Mouse (Mus musculus) forebrain, embryonic 12.5 days (tissue): ENCODE data around the gene Rxrg. TPM values are rescaled to one million over a fixed set of nuclear protein-coding genes. Genes with fewer than 3 reads are reported as not detected.

Experiments
- ATAC-seq: fragments of 200-750 bp; cut with Nextera tagmentation; 2 replicates; pipeline ENCODE4 v1.8.0; 2017; ENCODE audit warnings: moderate TSS enrichment; ENCODE audit not compliant: low FRiP score
- H3K27ac ChIP-seq: fragments of 300-500 bp; sonication (generic); 2 replicates; pipeline ENCODE4 v1.5.1; 2016; ENCODE audit warnings: mild to moderate bottlenecking
- H3K27me3 ChIP-seq: fragments of 300-500 bp; sonication (generic); 2 replicates; pipeline ENCODE4 v1.6.1; 2016; ENCODE audit warnings: mild to moderate bottlenecking
- H3K36me3 ChIP-seq: fragments of 300-500 bp; sonication (generic); replicated peaks from 2 replicates; pipeline ENCODE4 v1.6.1; 2016; ENCODE audit warnings: mild to moderate bottlenecking
- H3K4me1 ChIP-seq: fragments of 300-500 bp; sonication (generic); 2 replicates; pipeline ENCODE4 v1.6.1; 2016
- H3K4me2 ChIP-seq: fragments of 300-500 bp; sonication (generic); 2 replicates; pipeline ENCODE4 v1.6.1; 2016; ENCODE audit warnings: mild to moderate bottlenecking, moderate library complexity
- H3K4me3 ChIP-seq: fragments of 300-500 bp; sonication (generic); replicated peaks from 2 replicates; pipeline ENCODE4 v1.5.1; 2016; ENCODE audit warnings: mild to moderate bottlenecking
- H3K9ac ChIP-seq: fragments of 300-500 bp; sonication (generic); 2 replicates; pipeline ENCODE4 v1.6.1; 2016; ENCODE audit warnings: mild to moderate bottlenecking
- H3K9me3 ChIP-seq: fragments of 300-500 bp; sonication (generic); 2 replicates; pipeline ENCODE4 v1.6.1; 2016
- WGBS: fragments of 180-500 bp; shearing (Covaris S2); methylation state at CpG from one replicate; pipeline ENCODE4 v1.1.7; 2016; 5-methylcytosine and 5-hydroxymethylcytosine counted together
- polyA plus RNA-seq: library from polyadenylated mRNA; unstranded; fragments of >200 nt; fragmentation: Nextera tagmentation; extraction: Ambion mirVana; gene quantifications from 2 replicates; pipeline ENCODE4 v1.2.1, GENCODE M21; 2016

The Rxrg gene
- polyA plus RNA-seq, 1 experiment from 2014 or later, result 3.8 TPM

DNA sequence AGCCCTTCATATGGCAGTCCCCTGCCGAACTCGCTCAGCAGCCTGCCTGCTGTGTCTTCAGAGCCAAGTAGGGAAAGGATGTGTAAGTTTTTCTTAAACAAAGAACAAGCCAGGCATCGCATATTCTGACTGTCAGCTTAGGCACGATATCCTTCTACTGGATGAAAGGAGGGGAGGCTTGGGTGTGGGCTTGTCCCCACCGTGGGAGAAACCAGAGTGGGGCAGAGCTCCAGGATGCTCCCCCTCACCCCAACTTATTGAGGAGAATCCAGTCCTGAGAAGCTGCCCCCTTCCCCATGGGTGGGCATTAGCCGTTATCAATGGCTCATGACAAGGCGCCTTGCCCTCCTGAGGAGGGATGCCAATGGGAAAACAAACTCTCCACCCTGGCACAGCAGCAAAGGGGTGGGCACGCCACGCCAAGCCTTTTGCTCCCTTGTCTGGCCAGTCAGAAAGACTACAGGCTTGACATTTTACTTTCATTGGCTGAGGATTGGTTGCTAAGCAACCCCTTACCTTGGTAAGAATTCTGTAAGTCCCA lies 10.1 kb downstream of the Rxrg start:
- no peaks in the 10 kb centered on the region for H3K36me3 ChIP-seq
- H3K27me3 ChIP-seq, result peaks cover 9% of the 10 kb centered on the region
- ATAC-seq, result peak; percentile 57
- no peak overlapping the region for H3K9ac ChIP-seq
- H3K27ac ChIP-seq, result no peak overlapping the region
- no peak overlapping the region for H3K4me3 ChIP-seq
- H3K4me1 ChIP-seq, result peaks cover 12% of the 10 kb centered on the region
- 22% methylated on average over 9 of the region's 9 CpGs for WGBS
- peak overlapping the region; percentile 30; the same call in 1 of the 2 replicates for H3K4me2 ChIP-seq
- no peaks in the 10 kb centered on the region for H3K9me3 ChIP-seq

DNA sequence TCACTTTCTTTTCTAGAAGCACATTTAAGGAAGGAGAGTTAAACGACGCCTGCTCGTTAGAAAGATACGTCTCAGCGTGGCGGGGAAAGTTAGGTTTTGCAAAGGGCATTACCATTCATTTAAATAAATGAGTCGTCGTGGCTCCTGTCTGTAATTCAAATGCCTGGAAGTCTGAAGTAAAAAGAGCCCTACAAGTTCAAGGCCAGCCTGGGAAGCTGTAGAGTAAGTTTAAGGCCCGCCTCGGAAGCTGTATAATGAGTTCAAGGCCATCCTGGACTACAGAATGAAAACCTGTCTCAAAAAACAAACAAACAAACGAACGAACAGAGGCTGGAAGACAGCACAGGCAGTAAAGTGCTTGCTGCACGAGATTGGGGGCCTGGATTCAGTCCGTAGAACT lies 18.9 kb downstream of the Rxrg start:
- no peaks in the 10 kb centered on the region for H3K9me3 ChIP-seq
- H3K4me3 ChIP-seq, result no peak overlapping the region
- no peak overlapping the region for H3K27ac ChIP-seq
- H3K9ac ChIP-seq, result no peak overlapping the region
- H3K27me3 ChIP-seq, result 0 out of 2 replicates have a peak, but pooled peaks cover 2% of the 10 kb centered on the region
- 70% methylated on average over 14 of the region's 14 CpGs for WGBS
- ATAC-seq, result no peak
- no peaks in the 10 kb centered on the region for H3K36me3 ChIP-seq
- H3K4me1 ChIP-seq, result no peaks in the 10 kb centered on the region
- H3K4me2 ChIP-seq, result no peak overlapping the region

DNA sequence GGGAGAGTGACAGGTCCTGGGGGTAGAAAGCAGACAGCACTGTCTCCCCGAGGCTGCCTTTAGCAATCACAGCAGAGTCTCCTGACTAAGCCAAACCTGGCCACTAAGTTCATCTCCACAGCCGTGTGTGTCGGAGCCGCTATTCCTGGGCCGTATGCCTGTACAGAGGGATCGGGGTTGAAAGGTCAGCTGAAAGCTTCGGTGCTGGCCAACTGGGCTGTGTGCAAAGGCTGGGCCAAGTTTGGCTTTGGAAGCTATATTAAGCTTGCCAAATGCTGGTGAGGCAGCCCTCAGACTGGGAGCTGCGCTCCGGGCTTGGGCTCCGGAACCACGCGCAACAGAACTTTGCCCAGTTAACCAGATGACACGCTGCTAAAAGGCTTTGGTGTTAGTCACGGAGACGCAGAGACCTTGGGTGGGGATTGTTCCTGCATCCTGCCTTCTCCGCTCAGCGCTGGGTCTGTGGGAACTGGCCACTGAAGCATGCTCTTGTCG lies 19.9 kb downstream of the Rxrg start:
- Histone ChIP-seq H3K4me3 (no peak overlapping the region), H3K27me3 (no peaks in the 10 kb centered on the region), H3K9ac (no peak overlapping the region), H3K4me1 (no peaks in the 10 kb centered on the region), H3K36me3 (no peaks in the 10 kb centered on the region), H3K4me2 (no peak overlapping the region), H3K9me3 (no peaks in the 10 kb centered on the region), H3K27ac (no peak overlapping the region)
- ATAC-seq, result no peak
- WGBS, result 87% methylated on average over 18 of the region's 18 CpGs

DNA sequence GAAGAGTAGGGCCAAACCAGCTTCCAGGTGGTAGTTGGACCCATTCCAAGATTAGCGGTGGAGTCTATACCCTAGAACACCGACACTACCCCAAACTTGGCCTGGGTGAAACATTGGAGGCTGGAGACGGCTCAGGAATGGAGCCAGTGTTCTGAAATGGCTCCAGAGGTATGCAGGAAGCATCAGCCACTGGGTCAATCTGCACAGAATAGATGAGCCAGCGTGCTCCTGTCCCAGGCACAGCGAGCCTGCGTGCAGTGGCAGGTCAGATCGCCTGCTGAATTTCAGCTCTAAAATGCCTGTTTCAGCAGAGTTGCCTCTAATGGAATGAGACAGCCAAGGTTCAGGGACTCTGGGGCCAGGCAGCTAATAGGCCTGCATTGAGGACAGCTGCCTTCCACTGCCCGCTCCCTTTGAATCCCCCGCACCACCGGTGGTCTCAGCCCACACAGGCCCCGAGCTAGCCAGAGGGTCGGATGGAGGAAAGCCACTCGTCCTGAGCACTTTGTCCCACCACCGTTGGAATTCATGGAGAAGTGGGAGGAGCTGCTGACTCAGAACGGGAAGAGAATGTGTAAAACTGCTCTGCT lies 22.1 kb downstream of the Rxrg start:
- H3K4me1 ChIP-seq, result no peaks in the 10 kb centered on the region
- ATAC-seq, result no peak

DNA sequence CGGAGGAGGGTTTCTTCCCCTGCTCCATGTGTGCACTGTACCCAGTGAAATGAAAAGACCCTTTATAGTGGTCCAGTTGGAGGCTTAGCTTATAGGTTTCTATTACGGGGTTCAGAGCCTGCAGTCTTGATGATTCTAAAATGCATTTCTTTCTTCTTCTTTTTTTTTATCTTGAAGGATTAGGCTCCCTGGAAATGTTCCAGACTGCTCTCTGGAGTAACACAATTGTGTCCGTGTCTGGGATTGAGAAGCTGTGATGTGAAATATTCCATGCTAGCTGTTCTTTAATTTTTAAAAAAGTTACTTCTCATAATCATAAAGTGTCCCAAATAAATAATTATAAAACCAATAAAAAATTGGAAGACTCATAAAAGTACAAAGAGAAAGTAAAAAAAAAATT lies 26.9 kb downstream of the Rxrg start:
- H3K4me2 ChIP-seq, result no peak overlapping the region

More for the DNA sequence above, 22.1 kb downstream of the Rxrg start:
- H3K9ac ChIP-seq, result no peak overlapping the region
- no peaks in the 10 kb centered on the region for H3K27me3 ChIP-seq
- no peaks in the 10 kb centered on the region for H3K36me3 ChIP-seq
- no peak overlapping the region for H3K4me2 ChIP-seq
- H3K4me3 ChIP-seq, result no peak overlapping the region
- H3K9me3 ChIP-seq, result no peaks in the 10 kb centered on the region
- no peak overlapping the region for H3K27ac ChIP-seq
- WGBS, result 67% methylated on average over 15 of the region's 15 CpGs

DNA sequence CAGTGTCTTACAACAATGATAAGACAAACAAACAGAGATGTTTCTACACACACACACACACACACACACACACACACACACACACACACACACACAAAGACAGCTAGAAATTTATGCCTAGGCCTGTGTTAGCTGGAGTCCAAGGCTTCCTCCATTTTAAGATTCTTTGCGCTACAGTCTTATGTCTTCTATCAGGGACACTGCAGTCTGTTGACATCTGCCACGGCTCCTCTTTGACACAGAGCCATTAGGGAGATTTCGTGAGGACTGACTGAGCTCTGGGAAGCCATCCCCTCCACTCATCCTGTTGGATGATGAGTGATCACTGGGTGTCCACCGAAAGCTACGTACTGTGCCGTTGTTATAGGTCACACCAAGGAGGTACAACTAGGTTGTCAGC lies 33.6 kb downstream of the Rxrg start:
- no peak overlapping the region for H3K4me2 ChIP-seq
- no peaks in the 10 kb centered on the region for H3K9me3 ChIP-seq
- no peak overlapping the region for H3K27ac ChIP-seq
- ATAC-seq, result no peak
- H3K36me3 ChIP-seq, result no peaks in the 10 kb centered on the region
- H3K27me3 ChIP-seq, result no peaks in the 10 kb centered on the region
- H3K9ac ChIP-seq, result no peak overlapping the region
- WGBS, result 93% methylated on average over 6 of the region's 6 CpGs
- no peak overlapping the region for H3K4me3 ChIP-seq
- H3K4me1 ChIP-seq, result no peaks in the 10 kb centered on the region

More for the DNA sequence above, 26.9 kb downstream of the Rxrg start:
- no peaks in the 10 kb centered on the region for H3K36me3 ChIP-seq
- H3K4me3 ChIP-seq, result no peak overlapping the region
- WGBS, result 70% methylated on average over 3 of the region's 3 CpGs
- H3K9me3 ChIP-seq, result no peaks in the 10 kb centered on the region
- no peak for ATAC-seq
- H3K4me1 ChIP-seq, result no peaks in the 10 kb centered on the region
- H3K27me3 ChIP-seq, result no peaks in the 10 kb centered on the region
- no peak overlapping the region for H3K9ac ChIP-seq
- H3K27ac ChIP-seq, result no peak overlapping the region

DNA sequence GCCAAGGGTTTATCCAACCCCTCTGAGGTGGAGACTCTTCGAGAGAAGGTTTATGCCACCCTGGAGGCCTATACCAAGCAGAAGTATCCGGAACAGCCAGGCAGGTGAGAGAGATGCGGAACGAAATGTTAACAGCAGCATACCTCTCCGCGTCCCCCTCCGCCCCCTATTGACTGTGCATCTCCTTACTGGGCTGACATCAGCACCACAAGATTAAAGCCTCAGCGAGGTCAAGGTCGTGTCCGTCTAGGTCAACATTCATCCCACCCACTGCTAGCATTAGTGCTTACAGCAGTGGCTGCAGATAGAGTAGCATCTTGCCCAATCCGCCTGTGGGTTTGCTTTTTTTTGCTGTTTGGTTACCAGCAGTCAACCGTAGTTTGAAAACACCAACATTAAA lies 37.5 kb downstream of the Rxrg start:
- Histone ChIP-seq H3K9ac (no peak overlapping the region), H3K4me1 (no peaks in the 10 kb centered on the region), H3K9me3 (no peaks in the 10 kb centered on the region), H3K4me2 (no peak overlapping the region), H3K27ac (no peak overlapping the region), H3K27me3 (peaks cover 8% of the 10 kb centered on the region), H3K36me3 (no peaks in the 10 kb centered on the region), H3K4me3 (no peak overlapping the region)
- no peak for ATAC-seq
- 55% methylated on average over 12 of the region's 12 CpGs for WGBS

DNA sequence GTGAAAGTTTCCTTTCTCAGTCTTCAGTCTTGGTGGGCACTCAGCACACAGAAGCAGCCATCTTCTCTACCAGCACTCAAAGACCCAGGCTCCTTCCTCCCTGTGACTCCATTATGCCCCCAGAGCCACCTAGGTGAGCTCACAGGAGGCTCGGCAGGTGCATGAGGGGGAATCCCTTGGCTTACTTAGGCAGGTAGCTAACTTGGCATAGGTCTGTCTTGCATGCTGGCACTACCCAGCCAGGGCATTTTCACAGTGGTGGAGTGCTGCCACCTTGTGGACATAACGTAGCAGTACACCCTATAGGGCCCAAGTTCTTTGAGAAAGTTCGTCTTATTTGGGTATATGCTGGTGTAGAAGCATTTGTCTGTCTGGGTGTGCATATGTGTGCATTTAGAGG lies 38.8 kb downstream of the Rxrg start:
- Histone ChIP-seq H3K27ac (no peak overlapping the region), H3K36me3 (no peaks in the 10 kb centered on the region), H3K9me3 (no peaks in the 10 kb centered on the region), H3K4me2 (no peak overlapping the region), H3K9ac (no peak overlapping the region), H3K4me1 (no peaks in the 10 kb centered on the region), H3K4me3 (no peak overlapping the region), H3K27me3 (peaks cover 8% of the 10 kb centered on the region)
- 9% methylated on average over 3 of the region's 3 CpGs for WGBS
- peak; percentile 68 for ATAC-seq

DNA sequence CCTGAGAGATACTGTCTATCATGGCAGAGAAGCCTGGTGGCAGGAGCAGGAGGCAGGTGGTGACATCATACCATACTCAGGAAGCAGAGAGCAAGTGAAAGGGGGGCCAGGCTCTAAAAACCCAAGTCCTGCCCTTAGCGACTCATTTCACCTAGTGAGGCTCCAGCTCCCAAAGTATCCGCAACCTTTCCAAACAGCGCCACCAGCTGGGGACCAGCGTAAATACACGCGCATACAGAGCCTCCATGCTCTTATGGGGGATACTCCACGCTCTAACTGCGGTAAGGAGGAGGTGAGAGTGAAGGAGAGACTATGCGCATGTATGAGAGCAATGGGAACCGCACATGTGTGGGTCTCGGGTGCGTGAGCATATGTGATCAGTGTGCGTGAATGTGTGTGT lies 39.9 kb downstream of the Rxrg start:
- no peak overlapping the region for H3K4me2 ChIP-seq
- WGBS, result 31% methylated on average over 13 of the region's 13 CpGs
- peaks cover 11% of the 10 kb centered on the region for H3K27me3 ChIP-seq
- no peaks in the 10 kb centered on the region for H3K9me3 ChIP-seq
- ATAC-seq, result no peak
- no peak overlapping the region for H3K27ac ChIP-seq
- no peaks in the 10 kb centered on the region for H3K36me3 ChIP-seq
- H3K4me1 ChIP-seq, result no peaks in the 10 kb centered on the region
- no peak overlapping the region for H3K4me3 ChIP-seq
- H3K9ac ChIP-seq, result no peak overlapping the region

DNA sequence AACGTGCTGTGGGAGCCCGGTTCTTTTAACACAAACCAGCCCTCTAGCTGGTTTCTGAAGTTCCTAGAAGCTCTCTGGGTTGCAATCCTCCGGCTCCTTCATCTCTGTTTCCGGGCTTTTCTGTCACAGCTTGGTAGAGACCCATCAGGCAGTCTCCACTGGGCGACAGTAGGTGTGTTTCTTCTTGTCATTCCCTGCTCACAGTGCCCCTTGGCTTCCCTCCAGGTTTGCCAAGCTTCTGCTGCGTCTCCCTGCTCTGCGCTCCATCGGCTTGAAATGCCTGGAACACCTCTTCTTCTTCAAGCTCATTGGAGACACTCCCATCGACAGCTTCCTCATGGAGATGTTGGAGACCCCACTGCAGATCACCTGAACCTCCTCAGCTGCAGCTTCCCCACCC lies 40.7 kb downstream of the Rxrg start:
- no peak overlapping the region for H3K4me3 ChIP-seq

DNA sequence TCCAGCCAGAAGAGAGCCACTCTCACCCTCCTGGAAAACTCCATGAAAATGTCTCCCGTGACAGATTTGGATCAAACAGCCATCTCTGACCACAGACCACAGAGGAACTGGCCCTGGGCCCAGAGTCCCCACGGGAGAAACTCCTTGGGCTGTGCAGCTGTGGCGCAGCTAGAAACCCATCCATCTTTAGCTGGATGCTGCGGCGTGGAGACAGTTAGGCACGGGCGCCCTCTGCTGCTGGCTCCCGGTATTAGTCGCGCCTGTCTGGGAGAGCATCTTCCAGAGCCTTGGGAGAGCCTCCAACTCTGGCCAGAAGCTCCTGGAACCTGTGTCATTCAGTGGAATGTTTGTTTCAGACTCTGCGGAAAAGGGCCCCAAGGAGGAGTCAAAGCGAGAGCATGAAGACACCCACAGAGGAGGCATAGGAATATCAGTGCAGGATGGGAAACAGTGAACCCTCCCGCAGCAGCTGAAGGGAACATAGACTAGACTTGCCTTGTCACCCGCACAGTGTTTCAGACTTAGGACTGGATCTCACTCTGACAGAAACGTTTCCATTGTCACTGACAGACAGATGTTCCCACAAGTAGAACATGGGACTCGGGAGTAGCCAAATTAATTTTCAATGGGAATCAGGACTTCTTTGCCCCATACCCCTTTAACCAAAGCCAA lies 46.8 kb downstream of the Rxrg start:
- H3K9ac ChIP-seq, result no peak overlapping the region
- H3K27ac ChIP-seq, result no peak overlapping the region
- WGBS, result 20% methylated on average over 16 of the region's 16 CpGs
- H3K4me1 ChIP-seq, result no peaks in the 10 kb centered on the region
- no peaks in the 10 kb centered on the region for H3K36me3 ChIP-seq
- ATAC-seq, result peak; percentile 58
- no peak overlapping the region for H3K4me3 ChIP-seq
- H3K9me3 ChIP-seq, result no peaks in the 10 kb centered on the region
- no peak overlapping the region for H3K4me2 ChIP-seq
- peaks cover 22% of the 10 kb centered on the region; the same call in 1 of the 2 replicates for H3K27me3 ChIP-seq

More for the DNA sequence above, 40.7 kb downstream of the Rxrg start:
- peaks cover 19% of the 10 kb centered on the region for H3K27me3 ChIP-seq
- no peak overlapping the region for H3K27ac ChIP-seq
- ATAC-seq, result no peak
- H3K4me1 ChIP-seq, result no peaks in the 10 kb centered on the region
- H3K9ac ChIP-seq, result no peak overlapping the region
- H3K4me2 ChIP-seq, result no peak overlapping the region
- no peaks in the 10 kb centered on the region for H3K36me3 ChIP-seq
- no peaks in the 10 kb centered on the region for H3K9me3 ChIP-seq
- WGBS, result 83% methylated on average over 9 of the region's 9 CpGs

DNA sequence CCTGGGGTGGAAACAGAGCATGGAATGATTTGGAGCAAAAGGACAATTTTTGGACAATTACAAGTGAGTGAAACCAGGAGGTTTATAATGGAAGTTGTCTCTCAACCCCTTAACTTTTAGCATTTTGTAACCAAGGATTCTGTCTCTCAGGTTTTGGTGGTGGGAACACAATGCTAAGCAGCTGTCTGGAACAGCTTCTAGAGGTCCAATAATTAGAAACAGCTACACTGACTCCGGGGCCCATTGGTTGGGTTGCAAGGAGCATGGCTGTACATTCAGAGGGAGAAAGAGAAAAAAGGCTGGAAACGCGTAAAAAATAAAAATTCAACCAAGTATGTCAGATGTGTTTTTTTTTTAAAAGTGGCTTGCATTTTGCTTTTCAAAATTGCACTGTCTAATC lies 50.5 kb downstream of the Rxrg start:
- Histone ChIP-seq H3K9ac (no peak overlapping the region), H3K9me3 (no peaks in the 10 kb centered on the region), H3K27me3 (peaks cover 14% of the 10 kb centered on the region; the same call in 1 of the 2 replicates), H3K4me1 (no peaks in the 10 kb centered on the region), H3K4me3 (no peak overlapping the region), H3K27ac (no peak overlapping the region), H3K36me3 (no peaks in the 10 kb centered on the region), H3K4me2 (no peak overlapping the region)
- no peak for ATAC-seq
- WGBS, result 84% methylated on average over 3 of the region's 3 CpGs
